Mouse (Mus musculus) liver, adult 2 months (tissue): Measurements from ENCODE around the gene Map3k11. TPM values are rescaled to one million over a fixed set of nuclear protein-coding genes. Genes with fewer than 3 reads are reported as not detected.

Experiments
- DNase-seq: peaks from one replicate; pipeline ENCODE4 v3.0.0-alpha.2; 2011; ENCODE audit warnings: low read depth, low spot score; ENCODE audit errors: extremely low read depth
- H3K27ac ChIP-seq: fragments of 200-500 bp; replicated peaks from 2 replicates; pipeline ENCODE4 v1.5.1; 2012; ENCODE audit warnings: low read depth, mild to moderate bottlenecking, control low read depth, inconsistent platforms, low read length; ENCODE audit not compliant: insufficient read depth
- H3K27me3 ChIP-seq: fragments of 200-500 bp; 2 replicates; pipeline ENCODE4 v1.6.1; 2012; ENCODE audit warnings: mild to moderate bottlenecking, moderate library complexity, low read length, inconsistent platforms; ENCODE audit not compliant: control insufficient read depth, insufficient read depth
- H3K36me3 ChIP-seq: fragments of 200-500 bp; 2 replicates; pipeline ENCODE4 v1.6.1; 2012; ENCODE audit warnings: low read length, inconsistent platforms; ENCODE audit not compliant: control insufficient read depth, insufficient read depth
- H3K4me1 ChIP-seq: fragments of 200-500 bp; 2 replicates; pipeline ENCODE4 v1.6.1; 2011; ENCODE audit warnings: low read length; ENCODE audit not compliant: control insufficient read depth, insufficient read depth
- H3K4me3 ChIP-seq: fragments of 200-500 bp; 2 replicates; pipeline ENCODE4 v1.5.1; 2011; ENCODE audit warnings: low read depth, mild to moderate bottlenecking, control low read depth, low read length, moderate library complexity; ENCODE audit not compliant: insufficient read depth
- H3K79me2 ChIP-seq: fragments of 200-500 bp; 2 replicates; pipeline ENCODE4 v1.6.1; 2012; ENCODE audit warnings: inconsistent platforms, mild to moderate bottlenecking, low read length, moderate library complexity; ENCODE audit not compliant: control insufficient read depth, insufficient read depth
- H3K9ac ChIP-seq: fragments of 200-500 bp; 2 replicates; pipeline ENCODE4 v1.6.1; 2012; ENCODE audit warnings: low read depth, mild to moderate bottlenecking, control low read depth, inconsistent platforms, low read length
- CTCF ChIP-seq: fragments of 200-500 bp; IDR thresholded peaks from 2 replicates; pipeline ENCODE4 v1.5.1; 2011; ENCODE audit warnings: low read depth, low read length, control low read depth
- POLR2A ChIP-seq: fragments of 200-500 bp; IDR thresholded peaks from 2 replicates; pipeline ENCODE4 v1.6.1; 2011; ENCODE audit warnings: low read length, control low read depth; ENCODE audit not compliant: insufficient read depth; ENCODE audit errors: extremely low read depth
- WGBS: fragments of 180-500 bp; shearing (Covaris S2); methylation state at CpG from one replicate; pipeline ENCODE4 v1.1.7; 2018; 5-methylcytosine and 5-hydroxymethylcytosine counted together
- polyA plus RNA-seq: library from polyadenylated mRNA; depleted of rRNA; stranded (reverse); fragments of >200 nt; gene quantifications from 2 replicates; pipeline ENCODE4 v1.2.3, GENCODE M21; 2012
- total RNA-seq: library from RNA; depleted of rRNA; stranded (reverse); fragments of >200 nt; gene quantifications from 2 replicates; pipeline ENCODE4 v1.2.3, GENCODE M21; 2014

The Map3k11 gene
- total and polyA plus RNA-seq, 2 experiments: 10.2 to 53.6 TPM

DNA sequence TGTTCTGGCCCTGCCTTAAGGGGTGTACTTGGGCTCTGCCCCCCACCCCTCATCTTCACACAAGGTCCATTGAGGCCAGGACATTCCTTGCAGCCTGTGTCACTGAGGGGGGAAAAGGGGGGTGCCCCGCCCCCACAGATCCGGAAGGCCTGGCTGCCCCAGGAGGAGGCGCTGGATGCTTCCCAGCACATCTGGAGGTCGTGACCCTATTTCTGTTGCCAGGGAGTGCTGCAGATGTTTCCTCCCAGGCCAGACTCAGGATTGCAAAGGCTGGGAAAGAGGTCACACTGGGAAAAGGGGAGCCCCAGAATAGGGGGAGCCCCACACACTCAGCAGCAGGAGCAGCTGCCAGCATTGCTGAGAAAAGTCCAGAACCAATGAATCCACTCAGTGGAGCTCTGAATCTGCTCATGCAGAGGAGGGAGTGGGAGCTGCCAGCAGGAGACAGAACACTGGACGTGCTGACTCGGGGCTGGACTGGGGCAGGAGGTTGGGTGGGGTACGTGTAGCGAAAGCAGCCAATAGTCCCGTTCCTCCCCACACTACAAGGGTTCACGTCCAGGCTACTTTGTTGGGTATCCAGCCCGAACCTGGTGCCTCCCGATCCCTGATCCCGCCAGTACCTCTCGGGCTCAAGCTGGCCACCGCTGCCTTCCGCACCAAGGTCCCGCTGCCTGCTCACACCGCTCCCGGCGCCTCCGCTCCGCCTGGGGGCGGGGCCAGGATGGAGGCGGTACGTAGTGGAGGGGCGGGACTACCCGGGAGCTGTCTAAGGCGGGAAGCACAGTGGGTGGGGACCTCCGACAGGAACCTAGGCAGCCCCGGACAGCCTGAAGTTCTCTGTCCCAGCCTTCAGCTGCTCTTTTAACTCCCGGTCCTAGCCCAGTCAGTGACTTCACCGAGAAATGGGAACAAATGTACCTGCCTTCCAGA lies 25.3 kb upstream of the Map3k11 start, which contains the start of gene Sipa1:
Gene Sipa1, minus strand, starts transcription at position 727 of the 933 bp plus-strand sequence.
- Histone ChIP-seq H3K79me2 (peaks cover 4% of the 10 kb centered on the region; the same call in 1 of the 2 replicates), H3K27ac (peak within 1 kb of the TSS; percentile 33), H3K9ac (peak within 1 kb of the TSS; percentile 61), H3K27me3 (no peaks in the 10 kb centered on the region), H3K4me1 (peaks cover 3% of the 10 kb centered on the region; the same call in 1 of the 2 replicates), H3K4me3 (peak within 1 kb of the TSS; percentile 59), H3K36me3 (no peaks in the 10 kb centered on the region)
- 4% methylated on average over 32 of the region's 32 CpGs for WGBS
- TF ChIP-seq CTCF (no peak), POLR2A (peak; percentile 71)
- DNase-seq: peak; percentile 63

DNA sequence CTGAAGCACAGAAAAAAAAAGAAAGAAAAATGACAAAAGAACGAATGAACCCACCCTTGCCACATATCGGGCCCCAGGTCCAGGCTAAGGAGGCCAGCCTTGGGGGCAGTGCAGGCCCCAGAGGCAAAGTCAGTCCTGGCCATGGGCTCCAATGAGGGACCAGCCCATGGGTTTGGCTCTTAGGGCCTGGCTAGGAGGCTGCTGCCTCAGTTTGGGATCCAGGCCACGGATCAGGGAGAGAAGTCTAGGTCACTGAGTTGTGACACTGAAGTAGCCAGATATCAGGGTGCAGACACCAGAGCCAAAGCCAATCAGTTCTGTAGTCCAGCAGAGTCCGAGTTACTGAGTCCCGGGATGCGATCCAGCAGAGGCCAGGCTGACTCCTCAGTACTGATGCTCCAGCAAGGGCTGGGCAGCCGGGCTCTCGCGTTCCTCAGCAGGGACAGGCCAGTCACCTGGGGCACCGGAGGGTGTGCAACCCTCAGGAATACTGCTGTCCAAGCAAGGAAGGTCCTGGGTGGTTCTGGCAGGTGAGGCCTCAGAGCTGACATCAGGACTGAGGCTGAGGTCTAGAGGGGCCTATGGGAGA lies 23.8 kb upstream of the Map3k11 start:
- WGBS: 97% methylated on average over 10 of the region's 10 CpGs
- no peaks in the 10 kb centered on the region for H3K36me3 ChIP-seq
- H3K27ac ChIP-seq: no peak overlapping the region
- TF ChIP-seq CTCF (no peak), POLR2A (no peak)
- H3K4me1 ChIP-seq: peaks cover 3% of the 10 kb centered on the region; the same call in 1 of the 2 replicates
- H3K79me2 ChIP-seq: peaks cover 4% of the 10 kb centered on the region; the same call in 1 of the 2 replicates
- H3K4me3 ChIP-seq: no peak overlapping the region
- H3K27me3 ChIP-seq: no peaks in the 10 kb centered on the region
- DNase-seq: no peak
- H3K9ac ChIP-seq: no peak overlapping the region

DNA sequence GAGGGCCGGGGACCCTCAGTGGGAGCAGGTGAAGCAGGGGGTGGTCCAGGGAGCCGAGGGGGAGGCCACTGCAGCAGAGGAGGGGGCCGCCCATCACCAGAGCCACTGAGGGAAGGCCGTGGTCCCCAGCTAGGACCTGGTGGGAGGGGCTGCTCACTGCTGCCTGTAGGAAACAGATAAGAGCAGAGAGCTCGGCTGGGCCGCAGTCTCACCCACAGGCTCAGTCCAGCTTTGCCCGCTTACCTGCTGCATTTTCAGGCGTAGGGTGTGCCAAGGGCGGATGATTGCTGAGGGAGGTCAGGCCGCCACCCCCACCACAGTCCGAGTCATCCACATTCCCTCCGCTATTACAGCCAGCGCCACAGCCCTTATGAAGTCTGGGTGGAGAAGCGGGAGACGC lies 23.1 kb upstream of the Map3k11 start:
- Histone ChIP-seq H3K9ac (no peak overlapping the region), H3K79me2 (no peaks in the 10 kb centered on the region; the same call in 1 of the 2 replicates), H3K36me3 (no peaks in the 10 kb centered on the region), H3K4me1 (peaks cover 3% of the 10 kb centered on the region; the same call in 1 of the 2 replicates), H3K27ac (no peak overlapping the region), H3K27me3 (no peaks in the 10 kb centered on the region), H3K4me3 (no peak overlapping the region)
- WGBS: 94% methylated on average over 15 of the region's 15 CpGs
- DNase-seq: no peak
- TF ChIP-seq POLR2A: no peak
- no peak for TF ChIP-seq CTCF

DNA sequence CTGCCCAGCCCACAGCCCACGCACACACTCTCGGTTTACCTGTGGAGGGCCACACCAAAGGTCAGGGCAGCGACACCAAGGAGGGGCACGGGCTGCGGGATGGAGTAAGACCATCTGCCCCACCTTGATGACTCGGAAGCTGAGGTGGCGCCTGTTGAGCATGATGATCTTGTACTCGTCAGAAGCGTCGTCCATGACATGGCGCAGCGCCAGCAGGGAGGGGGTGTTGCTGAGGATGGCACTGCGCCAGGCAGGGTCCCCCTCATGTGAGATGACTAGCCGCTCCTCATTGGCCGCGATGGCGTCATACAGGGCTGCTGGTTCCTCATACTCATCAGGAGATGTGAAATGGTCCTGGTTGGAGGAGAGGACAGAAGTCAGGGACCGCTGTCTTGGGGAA lies 22.2 kb upstream of the Map3k11 start:
- no peak for DNase-seq
- 95% methylated on average over 18 of the region's 18 CpGs for WGBS
- Histone ChIP-seq H3K36me3 (no peaks in the 10 kb centered on the region), H3K79me2 (no peaks in the 10 kb centered on the region), H3K27me3 (no peaks in the 10 kb centered on the region), H3K4me1 (peaks cover 3% of the 10 kb centered on the region; the same call in 1 of the 2 replicates), H3K4me3 (no peak overlapping the region), H3K27ac (no peak overlapping the region), H3K9ac (no peak overlapping the region)
- TF ChIP-seq POLR2A (no peak), CTCF (no peak)

DNA sequence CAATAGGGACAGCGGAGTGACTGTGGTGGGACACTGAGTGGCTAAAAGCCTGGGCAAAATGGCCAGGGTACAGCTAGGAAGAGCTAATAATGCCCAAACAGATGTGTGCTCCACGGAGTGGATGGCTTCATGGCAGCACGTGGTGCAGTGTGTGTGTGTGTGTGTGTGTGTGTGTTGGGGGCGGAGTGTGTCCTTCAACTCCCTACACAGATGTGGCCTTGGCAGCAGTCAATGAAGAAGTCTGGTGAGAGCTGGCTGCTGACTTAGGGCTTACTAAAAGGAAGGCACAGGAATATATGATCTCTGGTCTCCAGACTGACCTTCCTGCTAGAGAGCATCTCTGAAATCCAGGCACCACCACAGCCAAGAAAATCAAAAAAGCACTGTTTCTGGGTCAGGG lies 20.2 kb upstream of the Map3k11 start:
- Histone ChIP-seq H3K9ac (no peak overlapping the region), H3K27me3 (no peaks in the 10 kb centered on the region), H3K4me1 (peaks cover 3% of the 10 kb centered on the region; the same call in 1 of the 2 replicates), H3K36me3 (no peaks in the 10 kb centered on the region; the same call in 1 of the 2 replicates), H3K79me2 (no peaks in the 10 kb centered on the region), H3K27ac (no peak overlapping the region), H3K4me3 (no peak overlapping the region)
- 87% methylated on average over 4 of the region's 4 CpGs for WGBS
- TF ChIP-seq CTCF (no peak), POLR2A (no peak)
- no peak for DNase-seq
